Mouse (Mus musculus) lung, postnatal 36 days (tissue): Measurements from ENCODE around the gene Spdye4b.

Experiments used
- DNase-seq: peaks from one replicate; pipeline ENCODE4 v3.0.0; 2022; ENCODE audit warnings: mixed read lengths

The Spdye4b gene

DNA sequence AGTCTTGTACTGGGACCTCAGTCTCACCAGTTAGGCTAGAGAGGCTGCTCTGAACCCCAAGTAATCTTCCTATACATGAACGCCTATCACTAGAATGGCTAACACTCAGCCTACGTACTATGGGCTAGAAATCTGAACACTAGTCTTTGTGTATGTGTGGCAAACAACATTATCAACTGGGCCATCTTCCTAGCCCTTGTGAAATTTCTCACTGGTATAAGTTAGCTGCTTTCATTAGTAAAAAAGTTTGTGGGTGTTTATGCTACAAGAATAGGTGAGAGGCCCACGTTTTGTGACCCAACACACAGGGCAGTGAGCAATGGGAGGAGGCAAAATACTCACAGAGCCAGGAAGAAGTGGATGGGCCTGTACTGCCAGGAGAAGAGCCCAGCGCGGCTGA, 40.2 kb downstream of the Spdye4b start:
- no peak for DNase-seq

- DNase-seq, result no peak
These were observed 41.5 kb downstream of the Spdye4b start for GRCm38 (mm10) chr5:143222287-143222686.

DNA sequence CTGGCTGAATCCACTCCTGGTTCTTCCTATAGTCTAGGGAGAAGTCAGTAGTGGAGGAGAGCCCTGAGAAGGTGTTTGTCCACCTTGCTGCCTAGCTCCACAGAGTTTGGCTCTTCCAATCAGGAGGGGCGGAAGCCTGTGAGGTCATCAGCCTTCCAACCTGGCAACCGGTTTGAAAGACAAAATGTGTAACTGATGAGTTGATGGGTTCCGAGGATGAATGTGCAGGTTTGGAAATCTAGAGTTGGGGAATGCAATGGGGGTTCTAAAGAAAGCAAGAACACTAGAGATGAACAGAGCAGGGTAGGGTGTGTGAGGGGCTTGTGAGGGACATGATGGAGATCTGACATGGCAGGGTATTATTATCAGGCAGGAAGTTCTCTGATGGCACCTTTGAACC, 46.0 kb downstream of the Spdye4b start, which contains the start of gene Spdye4a:
TSS of gene Spdye4a (minus strand) at position 101 of the 400 bp plus-strand sequence.
- DNase-seq, result no peak

- peak; percentile 97 for DNase-seq
These were observed 54.3 kb downstream of the Spdye4b start, which contains the start of gene Zfp12 for GRCm38 (mm10) chr5:143235028-143235693. Gene Zfp12, plus strand, starts transcription at chr5:143235163.

DNA sequence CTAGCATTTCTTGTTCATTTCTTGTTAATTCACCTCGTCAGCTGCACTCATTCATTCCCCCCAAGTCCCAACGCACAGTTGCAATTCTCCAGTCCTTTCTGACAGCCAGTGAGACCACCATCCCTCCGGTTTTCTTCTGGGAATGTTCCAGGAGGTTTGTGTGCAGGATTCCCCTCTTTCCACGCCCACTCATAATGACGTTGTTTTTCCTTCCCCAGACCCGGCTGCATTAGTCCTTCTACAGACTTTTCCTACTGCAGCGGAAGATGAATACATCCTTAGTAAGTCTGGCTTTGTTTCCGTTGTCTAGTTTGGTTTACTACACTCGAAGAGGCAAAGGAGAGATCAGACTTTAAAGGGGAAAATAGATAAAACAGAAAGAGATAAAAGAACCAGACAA, 55.2 kb downstream of the Spdye4b start:
- no peak for DNase-seq

DNA sequence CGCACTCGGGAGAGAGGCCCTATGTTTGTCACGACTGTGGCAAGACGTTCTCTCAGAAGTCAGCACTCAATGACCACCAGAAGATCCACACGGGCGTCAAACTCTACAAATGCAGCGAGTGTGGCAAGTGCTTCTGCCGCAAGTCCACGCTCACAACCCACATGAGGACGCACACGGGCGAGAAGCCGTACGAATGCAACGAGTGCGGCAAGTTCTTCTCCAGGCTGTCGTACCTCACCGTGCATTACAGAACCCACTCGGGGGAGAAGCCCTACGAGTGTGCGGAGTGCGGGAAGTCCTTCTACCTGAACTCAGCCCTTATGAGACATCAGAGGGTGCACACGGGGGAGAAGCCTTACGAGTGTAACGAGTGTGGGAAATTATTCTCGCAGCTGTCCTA, 64.1 kb downstream of the Spdye4b start:
- DNase-seq, result no peak

- DNase-seq, result no peak
These were observed 71.2 kb downstream of the Spdye4b start for GRCm38 (mm10) chr5:143252039-143252438.

GRCm38 (mm10) chr5:143252791-143253185, 72.0 kb downstream of the Spdye4b start:
- DNase-seq, result no peak

DNA sequence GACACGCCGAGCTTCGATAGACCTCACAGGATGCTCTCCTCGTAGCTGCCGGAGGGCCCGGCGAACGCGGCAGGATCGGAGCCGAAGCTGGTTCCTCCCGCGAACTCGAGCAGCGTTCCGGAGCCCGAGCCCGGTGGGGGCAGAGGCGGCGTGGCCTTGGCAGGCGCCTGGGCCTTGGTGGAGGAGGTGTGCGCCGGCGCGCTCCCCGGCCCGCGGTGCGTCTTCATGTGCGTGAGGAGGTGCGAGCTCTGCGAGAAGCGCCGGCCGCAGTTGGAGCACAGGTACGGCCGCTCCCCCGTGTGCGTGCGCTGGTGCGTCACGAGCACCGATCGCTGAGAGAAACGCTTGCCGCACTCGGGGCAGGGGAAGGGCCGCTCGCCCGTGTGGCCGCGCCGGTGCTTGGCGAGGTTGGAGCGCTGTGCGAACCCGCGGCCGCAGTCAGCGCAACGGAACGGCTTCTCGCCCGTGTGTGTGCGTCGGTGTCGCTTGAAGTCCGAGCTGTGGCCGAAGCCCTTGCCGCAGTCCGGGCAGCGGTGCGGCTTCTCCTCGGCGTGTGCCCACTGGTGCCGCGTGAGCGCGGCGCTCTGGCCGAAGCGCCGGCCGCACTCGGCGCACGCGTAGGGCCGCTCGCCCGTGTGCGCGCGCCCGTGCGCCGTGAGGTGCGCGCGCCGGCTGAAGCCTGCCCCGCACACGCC, 72.5 kb downstream of the Spdye4b start:
- DNase-seq, result no peak

GRCm38 (mm10) chr5:143253881-143254486, 73.2 kb downstream of the Spdye4b start:
- no peak for DNase-seq
